Mouse (Mus musculus): ENCODE measurements at regions not wholly inside any gene's neighbourhood (a gene's known extent, or its start where the extent isn't known, plus 50 kb on each side); places are given as distances from the start of the nearest gene placed in this dataset.

DNA sequence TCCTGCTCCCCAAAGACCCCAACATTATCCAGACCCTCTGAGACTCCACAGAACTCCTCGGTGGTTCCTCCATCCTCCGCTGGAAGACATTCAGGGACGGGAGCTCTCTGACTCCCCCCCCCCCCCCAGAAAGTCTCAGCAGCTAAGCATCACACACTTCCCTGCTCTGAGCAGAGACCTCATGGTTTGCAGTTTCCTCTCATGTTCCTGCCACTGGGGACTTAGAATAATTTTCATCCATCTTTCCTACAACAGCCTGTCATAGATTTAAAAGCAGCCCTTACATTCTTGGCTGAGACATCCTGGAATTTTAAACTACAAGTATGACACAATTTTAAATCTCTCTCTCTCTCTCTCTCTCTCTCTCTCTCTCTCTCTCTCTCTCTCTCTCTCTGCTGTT, 69.2 kb downstream of the Gpr65 start:
- DNase-seq (ENCODE audit: low spot score), result no peak

DNA sequence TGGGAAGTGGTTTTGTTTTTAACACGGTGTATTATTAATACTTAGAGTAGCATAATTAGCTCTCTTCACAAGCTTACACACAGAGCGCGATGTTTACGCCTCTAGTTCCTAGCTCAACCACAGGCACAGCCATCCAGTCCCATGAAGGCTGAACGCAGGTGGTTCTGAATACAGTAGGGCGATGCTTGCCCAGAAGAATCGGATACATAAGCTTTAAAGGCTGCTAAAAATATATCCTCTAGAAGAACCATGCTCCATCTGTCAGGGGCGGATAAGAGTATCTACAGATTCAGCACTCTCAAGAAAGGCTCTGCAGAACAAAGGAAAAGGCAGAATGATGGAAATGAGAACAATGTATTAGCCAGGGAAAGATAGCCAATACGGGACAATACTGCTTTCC, 71.1 kb downstream of the Gpr65 start:
- DNase-seq (ENCODE audit: low spot score), result no peak

DNA sequence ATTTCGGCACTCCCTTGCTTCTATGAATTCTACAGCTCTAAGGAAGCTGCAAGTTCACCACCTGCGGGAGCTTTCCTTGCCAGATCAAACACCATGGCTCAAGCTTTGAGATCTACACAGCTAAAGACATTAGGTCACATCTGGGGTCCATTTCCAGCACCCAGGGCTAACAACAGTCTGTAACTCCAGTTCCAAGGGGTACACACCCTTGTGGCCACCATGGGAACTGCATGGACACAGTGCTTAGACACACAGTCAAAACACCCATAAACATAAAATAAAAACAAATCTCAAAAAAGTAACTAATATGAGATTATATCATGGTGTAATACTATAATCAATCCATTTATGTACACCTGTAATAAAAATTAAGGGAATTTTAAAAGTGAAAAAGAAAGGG, 73.7 kb downstream of the Gpr65 start:
- DNase-seq (ENCODE audit: low spot score), result no peak

DNA sequence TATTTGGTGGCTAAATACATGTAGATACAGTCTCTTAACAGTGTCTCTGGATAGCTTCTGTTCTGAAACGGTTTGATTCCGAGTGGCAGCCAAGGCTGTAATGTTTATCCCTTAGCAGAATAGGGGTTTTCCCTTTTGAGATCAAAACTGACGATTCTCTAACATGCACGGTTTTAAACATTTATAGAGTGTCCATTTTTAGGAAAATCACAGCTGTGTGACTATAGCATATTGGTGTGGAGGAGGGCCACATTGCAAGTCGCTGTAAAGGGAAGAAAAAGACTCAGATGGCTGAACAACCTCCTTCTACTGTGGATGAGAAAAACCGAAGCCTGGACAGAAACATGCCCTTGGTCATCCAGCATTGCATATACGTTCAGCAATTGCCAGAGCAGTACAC, 75.2 kb downstream of the Gpr65 start:
- DNase-seq (ENCODE audit: low spot score), result no peak

DNA sequence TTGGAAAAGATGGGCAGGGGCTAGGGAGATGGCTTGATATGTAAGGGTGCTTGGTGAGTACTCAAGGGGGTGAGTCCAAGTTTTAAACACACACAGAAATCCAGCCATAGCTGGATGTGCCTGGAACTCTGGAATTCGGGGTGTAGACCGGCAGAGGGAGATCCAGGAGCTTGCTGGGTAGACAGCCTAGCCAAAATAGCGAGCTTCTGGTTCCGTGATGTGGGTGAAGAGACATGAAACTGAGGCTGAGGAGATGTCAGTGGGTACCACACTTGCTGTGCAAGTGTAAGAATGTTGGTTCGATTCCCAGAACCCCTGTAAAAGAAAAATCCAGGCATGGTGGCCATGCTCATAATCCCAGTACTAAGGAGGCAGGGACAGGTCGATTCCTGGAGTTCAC, 78.6 kb downstream of the Gpr65 start:
- no peak for DNase-seq (ENCODE audit: low spot score)

DNA sequence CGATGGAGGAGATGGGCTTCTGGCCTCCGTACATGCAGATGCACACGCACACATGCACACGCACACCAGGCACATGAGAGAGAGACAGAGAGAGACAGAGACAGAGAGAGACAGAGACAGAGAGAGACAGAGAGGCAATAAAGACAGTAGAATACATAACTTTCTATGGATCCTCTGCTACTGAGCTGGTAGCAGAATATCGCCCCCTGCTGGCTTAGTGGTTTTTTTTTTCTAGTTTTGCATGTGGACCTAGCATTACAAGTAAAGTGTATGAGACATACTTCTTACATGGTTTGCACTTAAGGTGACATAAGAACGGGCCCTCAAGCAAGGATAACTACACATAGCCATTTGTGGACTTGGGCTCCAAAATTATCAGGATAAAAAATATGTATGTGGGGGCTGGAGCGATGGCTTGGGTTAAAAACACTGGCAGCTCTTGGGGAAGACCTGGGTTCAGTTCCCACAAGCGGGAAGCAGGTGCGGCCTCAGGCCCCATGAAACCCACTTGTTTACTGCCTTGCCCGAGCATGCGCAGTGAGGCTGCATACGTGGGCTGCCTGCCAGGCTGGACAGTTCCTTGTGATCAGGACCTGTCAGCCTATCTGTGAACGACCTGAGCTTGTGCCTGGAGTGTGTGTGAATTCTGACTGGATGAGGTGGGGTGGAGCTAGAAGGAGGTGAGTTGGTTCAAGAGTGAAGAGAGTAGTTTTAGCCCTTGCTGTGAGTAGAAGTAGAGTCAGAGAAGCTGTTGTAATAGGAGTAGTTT, 79.3 kb downstream of the Gpr65 start:
- peak; percentile 78 for DNase-seq (ENCODE audit: low spot score)

DNA sequence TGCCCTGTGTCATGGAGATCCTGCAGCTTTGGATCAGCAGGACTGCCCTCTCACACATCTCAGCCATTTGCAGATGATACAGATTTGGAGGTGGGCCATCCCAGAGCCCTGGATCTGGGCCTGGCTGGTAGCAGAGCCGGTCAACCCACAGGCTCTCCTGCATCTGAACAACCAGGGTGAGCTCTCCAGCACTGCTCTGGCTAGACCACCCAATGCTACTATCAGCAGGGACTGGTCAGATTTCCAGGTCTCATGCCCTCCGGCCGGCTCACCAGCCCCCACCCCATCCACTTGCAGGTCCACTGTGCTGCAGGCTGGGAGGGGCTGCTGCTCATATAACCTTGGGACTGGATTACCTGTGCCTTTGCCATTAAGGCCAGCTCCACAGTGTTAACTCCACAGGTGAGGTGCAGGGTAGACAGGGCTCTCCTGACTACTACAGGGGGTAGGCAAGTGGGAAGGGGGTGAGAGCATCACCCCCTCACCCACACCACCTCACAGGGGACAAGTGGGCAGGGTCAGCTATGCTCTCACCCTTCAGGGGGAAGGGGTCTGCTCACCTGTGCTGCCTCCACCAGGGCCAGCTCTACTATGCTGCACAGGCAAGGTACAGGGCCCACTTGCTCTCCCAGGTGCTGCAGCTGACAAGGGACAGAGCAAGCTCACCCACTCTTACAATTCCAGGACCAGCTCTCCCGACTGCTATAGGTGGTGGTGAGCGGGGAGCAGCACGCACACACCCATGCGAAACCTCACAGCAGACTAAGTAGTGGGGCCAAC, 81.6 kb downstream of the Gpr65 start:
- DNase-seq (ENCODE audit: low spot score), result no peak

DNA sequence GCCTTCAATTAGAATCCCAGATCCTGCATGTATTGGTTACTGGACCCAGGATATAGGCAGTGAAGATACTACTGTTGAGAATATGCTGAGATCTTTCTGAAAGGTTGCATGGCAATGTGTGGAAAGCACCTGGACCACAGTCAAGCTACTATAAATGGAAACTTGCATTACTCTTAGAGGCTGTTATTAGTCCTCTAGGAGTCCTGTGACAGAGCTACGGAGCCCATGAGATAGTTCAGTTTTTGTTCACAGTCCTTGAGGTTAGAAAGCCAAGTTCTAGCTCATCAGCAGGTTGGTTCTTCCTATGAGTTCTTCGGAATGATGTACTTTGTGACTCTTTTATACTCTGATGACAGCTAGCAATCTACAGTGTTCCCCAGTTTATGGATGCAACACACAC, 84.0 kb downstream of the Gpr65 start:
- DNase-seq (ENCODE audit: low spot score), result no peak

DNA sequence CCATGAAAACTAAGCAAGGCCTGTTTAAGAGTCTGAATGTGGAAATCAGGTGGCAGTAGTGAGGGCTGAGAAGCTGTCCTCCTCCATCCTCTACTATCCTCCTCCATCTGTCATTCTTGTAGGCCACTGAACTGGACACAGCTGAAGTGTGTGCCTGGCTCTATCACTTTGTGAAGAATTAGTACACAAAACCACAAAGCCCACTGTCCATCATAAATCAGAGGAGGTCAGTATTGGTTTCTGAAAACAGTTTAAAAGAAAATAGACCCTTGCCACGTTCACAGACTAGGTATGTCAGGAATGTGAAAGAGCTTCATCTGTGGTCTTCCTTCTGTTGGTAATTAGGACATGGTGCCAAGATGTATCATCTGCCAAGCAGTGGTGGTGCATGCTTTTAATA, 86.1 kb downstream of the Gpr65 start:
- DNase-seq (ENCODE audit: low spot score), result no peak

DNA sequence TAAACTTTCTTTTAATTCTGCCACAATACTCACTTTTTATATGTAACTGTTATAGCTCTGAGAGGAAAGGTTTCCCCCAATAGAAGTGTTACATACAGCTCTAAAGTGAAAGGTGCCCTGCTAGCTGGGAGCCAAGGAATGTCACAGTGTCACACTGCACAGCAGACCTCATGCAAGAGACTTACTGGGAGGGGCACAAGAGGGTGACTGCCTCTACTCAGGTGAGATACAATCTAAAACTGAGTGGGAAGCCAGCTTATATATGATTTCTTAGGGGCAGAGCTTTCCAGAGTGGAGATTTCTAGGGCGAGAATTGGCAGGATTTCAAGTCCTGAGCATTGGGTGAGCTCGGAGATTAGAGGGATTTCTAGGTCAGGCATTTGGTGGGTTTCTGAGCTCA, 99.1 kb downstream of the Gpr65 start:
- DNase-seq (ENCODE audit: low spot score), result no peak

DNA sequence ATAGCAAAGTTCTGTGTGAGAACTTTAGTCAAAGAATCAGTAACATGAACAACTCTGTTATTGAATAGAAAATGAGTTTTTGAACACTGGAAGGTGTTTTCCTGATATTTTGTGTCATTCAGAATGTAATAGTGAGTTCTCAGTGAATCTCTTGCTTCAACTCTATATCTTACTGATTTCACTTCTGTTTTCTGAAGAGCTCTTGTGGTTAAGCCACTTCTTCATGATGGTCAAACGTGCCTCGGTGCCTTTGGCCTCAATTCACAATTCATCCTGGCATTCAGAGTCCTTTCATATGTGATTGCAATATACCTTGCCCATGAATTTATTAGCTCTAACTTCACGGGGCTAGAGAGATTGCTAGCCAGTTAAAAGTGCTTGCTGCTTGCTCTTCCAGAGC, 102.3 kb downstream of the Gpr65 start:
- DNase-seq (ENCODE audit: low spot score), result no peak

DNA sequence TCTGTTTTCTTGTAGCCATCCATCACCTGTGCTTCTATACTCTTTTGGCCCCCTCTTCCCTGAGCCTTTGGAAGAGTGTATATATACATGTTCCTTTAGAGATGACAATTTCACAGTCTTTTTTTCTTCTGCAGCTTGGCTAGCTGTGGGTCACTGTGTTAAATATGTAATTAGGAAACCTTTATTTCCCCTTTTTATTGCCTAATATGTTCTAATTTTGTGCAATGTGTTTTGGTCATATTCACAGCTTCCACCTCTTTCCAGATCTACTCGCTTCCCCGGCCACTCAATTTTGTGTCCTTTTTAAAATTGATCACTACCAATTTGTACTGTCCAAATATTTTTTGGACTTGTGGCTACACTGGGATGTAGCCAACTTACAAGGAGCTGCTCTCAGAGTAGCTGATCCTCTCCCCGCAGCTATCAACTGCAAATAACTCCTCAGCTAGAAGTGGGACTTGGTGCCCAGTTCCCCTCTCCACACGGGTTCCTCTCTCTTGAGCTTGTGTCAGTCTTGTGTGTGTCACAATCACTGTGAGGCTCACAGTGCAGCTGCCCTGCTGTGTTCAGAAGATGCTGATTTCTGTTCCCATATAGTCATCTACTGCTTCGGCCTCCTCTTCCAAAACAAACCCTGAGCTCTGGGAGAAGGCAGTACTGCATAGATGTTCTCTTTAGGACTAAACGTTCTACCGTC, 106.9 kb downstream of the Gpr65 start:
- no peak for DNase-seq (ENCODE audit: low spot score)

All from layer of hippocampus, adult 11-12 months (tissue).